Mouse (Mus musculus): ENCODE results near the gene Atp5l. TPM values are rescaled to one million over a fixed set of nuclear protein-coding genes. Genes with fewer than 3 reads are reported as not detected.
"Not testable (repeated sequence)": the region's sequence is repeated elsewhere in the genome, so short reads cannot be mapped to it uniquely, and the experiment has no call there.

Atp5l gene
- 538 and 574 TPM in 2 replicates for polyA plus RNA-seq (2016; fragmentation: Nextera tagmentation; extraction: Ambion mirVana)

GRCm38 (mm10) chr9:44920374-44921122 is at the start of gene Atp5l:
TSS of gene Atp5l (minus strand) at chr9:44920742.
- Histone ChIP-seq H3K27ac (peak within 1 kb of the TSS; percentile 92), H3K4me3 (peak within 1 kb of the TSS; percentile 93), H3K36me3 (no peaks in the 10 kb centered on the region), H3K9ac (peak within 1 kb of the TSS; percentile 91), H3K4me1 (peaks cover 7% of the 10 kb centered on the region), H3K4me2 (replicated peaks) (peak within 1 kb of the TSS; percentile 73), H3K9me3 (no peaks in the 10 kb centered on the region), H3K27me3 (no peaks in the 10 kb centered on the region)
- under 1% methylated on average over 47 of the region's 48 CpGs for WGBS
- ATAC-seq (ENCODE audit: insufficient number of reproducible peaks, insufficient read depth, low FRiP score, low TSS enrichment): peak; percentile 84

GRCm38 (mm10) chr9:44969450-44969849 is 48.9 kb upstream of the Atp5l start:
- H3K27ac ChIP-seq: no peak overlapping the region
- H3K27me3 ChIP-seq: peaks cover 14% of the 10 kb centered on the region; the same call in 1 of the 2 replicates
- H3K4me3 ChIP-seq: no peak overlapping the region
- WGBS: 70% methylated on average over 1 of the region's 1 CpGs
- H3K9ac ChIP-seq: no peak overlapping the region
- H3K9me3 ChIP-seq: no peaks in the 10 kb centered on the region
- H3K36me3 ChIP-seq: no peaks in the 10 kb centered on the region
- H3K4me2 ChIP-seq (replicated peaks): no peak overlapping the region
- ATAC-seq (ENCODE audit: insufficient number of reproducible peaks, insufficient read depth, low FRiP score, low TSS enrichment): no peak
- peaks cover 8% of the 10 kb centered on the region for H3K4me1 ChIP-seq

- 84% methylated on average over 5 of the region's 5 CpGs for WGBS
- not testable (repeated sequence) for H3K27me3 ChIP-seq; H3K4me2 ChIP-seq (replicated peaks); H3K27ac ChIP-seq; H3K9me3 ChIP-seq; H3K9ac ChIP-seq; H3K36me3 ChIP-seq; H3K4me3 ChIP-seq; ATAC-seq (ENCODE audit: insufficient number of reproducible peaks, insufficient read depth, low FRiP score, low TSS enrichment)
- peaks cover 12% of the 10 kb centered on the region for H3K4me1 ChIP-seq
These were observed 47.2 kb upstream of the Atp5l start for GRCm38 (mm10) chr9:44967763-44968162.

- Histone ChIP-seq H3K4me2 (replicated peaks) (no peak overlapping the region), H3K36me3 (no peaks in the 10 kb centered on the region), H3K4me1 (peaks cover 12% of the 10 kb centered on the region), H3K27me3 (no peaks in the 10 kb centered on the region), H3K27ac (no peak overlapping the region), H3K4me3 (no peak overlapping the region), H3K9me3 (no peaks in the 10 kb centered on the region), H3K9ac (no peak overlapping the region)
- 23% methylated on average over 3 of the region's 3 CpGs for WGBS
- ATAC-seq (ENCODE audit: insufficient number of reproducible peaks, insufficient read depth, low FRiP score, low TSS enrichment): no peak
These were observed 46.3 kb upstream of the Atp5l start for GRCm38 (mm10) chr9:44966815-44967242.

- peak overlapping the region; percentile 91 for H3K4me2 ChIP-seq (replicated peaks)
- WGBS: 15% methylated on average over 10 of the region's 10 CpGs
- H3K27me3 ChIP-seq: no peaks in the 10 kb centered on the region
- H3K4me3 ChIP-seq: peak overlapping the region; percentile 95
- H3K36me3 ChIP-seq: peaks cover 8% of the 10 kb centered on the region
- H3K4me1 ChIP-seq: peaks cover 12% of the 10 kb centered on the region
- no peak; the same call in 1 of the 2 replicates for ATAC-seq (ENCODE audit: insufficient number of reproducible peaks, insufficient read depth, low FRiP score, low TSS enrichment)
- no peaks in the 10 kb centered on the region for H3K9me3 ChIP-seq
- peak overlapping the region; percentile 68 for H3K9ac ChIP-seq
- H3K27ac ChIP-seq: peak overlapping the region; percentile 65; the same call in 1 of the 2 replicates
These were observed 45.4 kb upstream of the Atp5l start for GRCm38 (mm10) chr9:44965833-44966466.

GRCm38 (mm10) chr9:44965126-44965832 is 44.7 kb upstream of the Atp5l start, which contains the start of gene Ube4a:
TSS of gene Ube4a (minus strand) at chr9:44965600.
- Histone ChIP-seq H3K36me3 (peaks cover 9% of the 10 kb centered on the region), H3K4me2 (replicated peaks) (peak within 1 kb of the TSS; percentile 91), H3K9me3 (no peaks in the 10 kb centered on the region), H3K27ac (peak within 1 kb of the TSS; percentile 65; the same call in 1 of the 2 replicates), H3K4me3 (peak within 1 kb of the TSS; percentile 95), H3K4me1 (peaks cover 12% of the 10 kb centered on the region), H3K27me3 (no peaks in the 10 kb centered on the region), H3K9ac (peak within 1 kb of the TSS; percentile 68)
- peak; percentile 86 for ATAC-seq (ENCODE audit: insufficient number of reproducible peaks, insufficient read depth, low FRiP score, low TSS enrichment)
- WGBS: under 1% methylated on average over 39 of the region's 39 CpGs

- H3K4me2 ChIP-seq (replicated peaks): no peak overlapping the region
- ATAC-seq (ENCODE audit: insufficient number of reproducible peaks, insufficient read depth, low FRiP score, low TSS enrichment): no peak
- no peak overlapping the region for H3K9ac ChIP-seq
- no peaks in the 10 kb centered on the region for H3K9me3 ChIP-seq
- WGBS: 94% methylated on average over 3 of the region's 3 CpGs
- no peaks in the 10 kb centered on the region for H3K4me1 ChIP-seq
- H3K4me3 ChIP-seq: no peak overlapping the region
- H3K36me3 ChIP-seq: peaks cover 55% of the 10 kb centered on the region
- H3K27ac ChIP-seq: no peak overlapping the region
- no peaks in the 10 kb centered on the region for H3K27me3 ChIP-seq
These were observed 33.9 kb upstream of the Atp5l start for GRCm38 (mm10) chr9:44954432-44954831.

- Histone ChIP-seq H3K4me2 (replicated peaks) (no peak overlapping the region), H3K4me3 (no peak overlapping the region), H3K9me3 (no peaks in the 10 kb centered on the region), H3K27ac (no peak overlapping the region), H3K27me3 (no peaks in the 10 kb centered on the region), H3K4me1 (no peaks in the 10 kb centered on the region), H3K36me3 (peaks cover 67% of the 10 kb centered on the region), H3K9ac (no peak overlapping the region)
- 86% methylated on average over 5 of the region's 5 CpGs for WGBS
- no peak for ATAC-seq (ENCODE audit: insufficient number of reproducible peaks, insufficient read depth, low FRiP score, low TSS enrichment)
These were observed 27.3 kb upstream of the Atp5l start for GRCm38 (mm10) chr9:44947836-44948235.

- Histone ChIP-seq H3K27ac (no peak overlapping the region), H3K4me1 (no peaks in the 10 kb centered on the region), H3K36me3 (peaks cover 73% of the 10 kb centered on the region), H3K4me2 (replicated peaks) (no peak overlapping the region), H3K27me3 (no peaks in the 10 kb centered on the region), H3K9me3 (no peaks in the 10 kb centered on the region), H3K9ac (no peak overlapping the region), H3K4me3 (no peak overlapping the region)
- no peak for ATAC-seq (ENCODE audit: insufficient number of reproducible peaks, insufficient read depth, low FRiP score, low TSS enrichment)
- WGBS: 89% methylated on average over 7 of the region's 7 CpGs
These were observed 25.7 kb upstream of the Atp5l start for GRCm38 (mm10) chr9:44946185-44946695.

GRCm38 (mm10) chr9:44942421-44942820 is 21.9 kb upstream of the Atp5l start:
- H3K27ac ChIP-seq: no peak overlapping the region
- no peaks in the 10 kb centered on the region for H3K9me3 ChIP-seq
- no peak overlapping the region for H3K4me3 ChIP-seq
- H3K4me2 ChIP-seq (replicated peaks): no peak overlapping the region
- no peak overlapping the region for H3K9ac ChIP-seq
- WGBS: 95% methylated on average over 4 of the region's 4 CpGs
- no peaks in the 10 kb centered on the region for H3K4me1 ChIP-seq
- H3K27me3 ChIP-seq: no peaks in the 10 kb centered on the region
- ATAC-seq (ENCODE audit: insufficient number of reproducible peaks, insufficient read depth, low FRiP score, low TSS enrichment): no peak
- H3K36me3 ChIP-seq: peaks cover 72% of the 10 kb centered on the region

- 82% methylated on average over 4 of the region's 4 CpGs for WGBS
- Histone ChIP-seq H3K27ac (no peak overlapping the region), H3K4me1 (no peaks in the 10 kb centered on the region), H3K36me3 (peaks cover 71% of the 10 kb centered on the region), H3K4me2 (replicated peaks) (no peak overlapping the region), H3K27me3 (no peaks in the 10 kb centered on the region), H3K4me3 (no peak overlapping the region), H3K9ac (no peak overlapping the region), H3K9me3 (no peaks in the 10 kb centered on the region)
- ATAC-seq (ENCODE audit: insufficient number of reproducible peaks, insufficient read depth, low FRiP score, low TSS enrichment): no peak
These were observed 21.2 kb upstream of the Atp5l start for GRCm38 (mm10) chr9:44941756-44942155.

Data from embryonic facial prominence, embryonic 12.5 days (tissue).